Comparison of ENCODE assay signal across 23 mouse cellular contexts in the genomic region with DNA sequence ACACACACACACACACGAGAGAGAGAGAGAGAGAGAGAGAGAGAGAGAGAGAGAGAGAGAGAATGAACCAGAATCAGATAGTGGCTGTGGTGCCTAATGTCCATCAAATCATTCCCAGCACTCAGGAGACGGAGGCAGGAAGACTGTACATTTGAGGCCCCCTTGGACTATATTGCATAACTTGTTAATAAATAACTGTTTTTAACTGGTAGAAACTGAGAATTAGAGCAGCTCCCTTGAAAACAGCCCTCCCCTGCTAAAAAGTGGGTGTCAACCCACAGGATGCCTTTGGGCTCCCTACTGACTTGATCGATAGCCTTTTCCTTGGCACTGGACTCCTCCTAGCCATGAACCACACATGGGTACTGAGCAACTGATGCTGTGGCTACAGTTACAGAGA. TPM values are rescaled to one million over a fixed set of nuclear protein-coding genes. Genes with fewer than 3 reads are reported as not detected.
DNase-seq lines count a peak whose midpoint lies in the region; ATAC-seq and TF ChIP-seq lines count a peak whose summit lies in the region.
"Had no signal": no experiment of that assay in that cellular context is flagged by ENCODE, and none has a peak within 500 bp of the region (broad histone marks: within the 10 kb centered on the region; RNA-seq: fewer than 3 reads in every experiment).

No protein-coding gene starts in this region.

- H3K4me2 ChIP-seq in intestine, postnatal 0 days (replicated peaks; ENCODE audit: low read depth) = no peak overlapping the region
- H3K4me2 ChIP-seq in liver, postnatal 0 days (ENCODE audit: low read depth, low read length) = no peak overlapping the region
- no peak overlapping the region for H3K4me2 ChIP-seq in midbrain, embryonic 11.5 days
- H3K4me2 ChIP-seq: heart, embryonic 11.5 days; limb, embryonic 12.5 days; lung, embryonic 15.5 days had no signal

- no peak for TF ChIP-seq CTCF in MEL (IDR thresholded peaks at IDR 0.05 in 2 of 3, conservative IDR thresholded peaks at IDR 0.05 in 1 of 3; ENCODE audit: control insufficient read depth in 1 of 3, insufficient read depth in 1 of 3, low read depth in 2 of 3, low read length in 3 of 3, poor library complexity in 1 of 3, severe bottlenecking in 1 of 3)
- TF ChIP-seq CTCF in intestine, postnatal 0 days (IDR thresholded peaks at IDR 0.05; ENCODE audit: low read depth) = no peak
- no peak for TF ChIP-seq CTCF in liver, postnatal 0 days (IDR thresholded peaks at IDR 0.05; ENCODE audit: low read depth)

- peaks cover 5 to 30% of the 10 kb centered on the region in 2 experiments for H3K4me1 ChIP-seq in MEL (ENCODE audit: control insufficient read depth in 1 of 2, insufficient read depth in 2 of 2, low read length in 2 of 2)
- H3K4me1 ChIP-seq in intestine, postnatal 0 days (replicated peaks; ENCODE audit: control insufficient read depth, insufficient read depth, low read length) = no peaks in the 10 kb centered on the region
- no peaks in the 10 kb centered on the region for H3K4me1 ChIP-seq in liver, postnatal 0 days (ENCODE audit: insufficient read depth)
- H3K4me1 ChIP-seq in midbrain, embryonic 11.5 days (ENCODE audit: control insufficient read depth, insufficient read depth, low read length) = no peaks in the 10 kb centered on the region
- H3K4me1 ChIP-seq: forebrain, embryonic 10.5 days had no signal

- peak; percentile 52 for DNase-seq in kidney, adult 9 months
- DNase-seq in kidney, postnatal 10 days = no peak
- DNase-seq in MEL (ENCODE audit: low read depth, low spot score) = no peak
- no peak for DNase-seq in liver, postnatal 0 days
- DNase-seq in midbrain, embryonic 11.5 days (ENCODE audit: low spot score, missing footprints) = no peak
- DNase-seq in cerebellum, adult 9-11 months = no peak
- DNase-seq: adrenal gland, adult 2 months; cerebellum, adult 11 months; cerebellum, postnatal 14 days; gastrocnemius, postnatal 10 days; heart, adult 11 months; lung, postnatal 4 days; right cerebral cortex, postnatal 4 days; thymus, adult 2 months had no signal

- H3K9me3 ChIP-seq in MEL (replicated peaks; ENCODE audit: insufficient read depth, low read length) = no peaks in the 10 kb centered on the region
- no peaks in the 10 kb centered on the region for H3K9me3 ChIP-seq in intestine, postnatal 0 days (ENCODE audit: control insufficient read depth)
- H3K9me3 ChIP-seq in liver, postnatal 0 days (ENCODE audit: low read length) = no peaks in the 10 kb centered on the region
- no peaks in the 10 kb centered on the region for H3K9me3 ChIP-seq in midbrain, embryonic 11.5 days (ENCODE audit: control insufficient read depth, low read length)
- H3K9me3 ChIP-seq: forebrain, embryonic 10.5 days; limb, embryonic 12.5 days; lung, embryonic 15.5 days had no signal

- no peak for TF ChIP-seq RAD21 in MEL (IDR thresholded peaks at IDR 0.05; ENCODE audit: low read depth, low read length)

- H3K36me3 ChIP-seq in MEL (ENCODE audit: control insufficient read depth in 1 of 2, insufficient read depth in 2 of 2, low read length in 2 of 2) = peaks cover 0 to 18% of the 10 kb centered on the region in 2 experiments; a peak in 2 of 4 replicates
- H3K36me3 ChIP-seq in intestine, postnatal 0 days (ENCODE audit: control insufficient read depth, insufficient read depth) = no peaks in the 10 kb centered on the region
- no peaks in the 10 kb centered on the region for H3K36me3 ChIP-seq in liver, postnatal 0 days (replicated peaks; ENCODE audit: insufficient read depth, low read length)
- no peaks in the 10 kb centered on the region for H3K36me3 ChIP-seq in midbrain, embryonic 11.5 days (ENCODE audit: control insufficient read depth, insufficient read depth, low read length)
- H3K36me3 ChIP-seq: forebrain, embryonic 10.5 days; limb, embryonic 12.5 days; lung, embryonic 15.5 days had no signal

- peak; percentile 49 for ATAC-seq in intestine, postnatal 0 days
- peak; percentile 56; the same call in 1 of the 2 replicates for ATAC-seq in liver, postnatal 0 days
- no peak for ATAC-seq in midbrain, embryonic 11.5 days (ENCODE audit: low FRiP score)
- ATAC-seq: forebrain, embryonic 16.5 days; hindbrain, embryonic 16.5 days; midbrain, embryonic 16.5 days had no signal

- H3K4me3 ChIP-seq in MEL (ENCODE audit: control insufficient read depth in 1 of 2, insufficient read depth in 1 of 2, low read depth in 2 of 2, low read length in 2 of 2) = no peak overlapping the region
- no peak overlapping the region for H3K4me3 ChIP-seq in intestine, postnatal 0 days (ENCODE audit: low read depth, low read length)
- H3K4me3 ChIP-seq in liver, postnatal 0 days (ENCODE audit: low read depth, low read length) = no peak overlapping the region
- no peak overlapping the region for H3K4me3 ChIP-seq in midbrain, embryonic 11.5 days (ENCODE audit: low read depth, low read length)
- H3K4me3 ChIP-seq: forebrain, embryonic 10.5 days; layer of hippocampus, adult 2 months; limb, embryonic 12.5 days; lung, embryonic 15.5 days had no signal

- H3K79me2 ChIP-seq in MEL (ENCODE audit: control insufficient read depth, insufficient read depth, low read length, poor library complexity) = no peaks in the 10 kb centered on the region

- H3K27ac ChIP-seq in MEL (ENCODE audit: control insufficient read depth, low read depth, low read length) = no peak overlapping the region
- H3K27ac ChIP-seq in intestine, postnatal 0 days (ENCODE audit: low read depth, low read length) = no peak overlapping the region
- H3K27ac ChIP-seq in liver, postnatal 0 days (ENCODE audit: low read depth) = no peak overlapping the region
- H3K27ac ChIP-seq in midbrain, embryonic 11.5 days (ENCODE audit: low read depth, low read length) = no peak overlapping the region
- H3K27ac ChIP-seq: forebrain, embryonic 10.5 days; layer of hippocampus, adult 2 months; limb, embryonic 12.5 days; lung, embryonic 15.5 days had no signal

- no peak for TF ChIP-seq EP300 in MEL (IDR thresholded peaks at IDR 0.05; ENCODE audit: low read depth in 1 of 2, low read length in 2 of 2)
- no peak for TF ChIP-seq EP300 in liver, postnatal 0 days (IDR thresholded peaks at IDR 0.05; ENCODE audit: low read depth)

- TF ChIP-seq POLR2A in MEL (IDR thresholded peaks at IDR 0.05; ENCODE audit: control insufficient read depth in 1 of 2, insufficient read depth in 1 of 2, low read depth in 1 of 2, low read length in 2 of 2, poor library complexity in 1 of 2) = no peak

- 25% methylated on average over 3 of the region's 3 CpGs for WGBS in intestine, postnatal 0 days
- WGBS in liver, postnatal 0 days (ENCODE audit: insufficient replicate concordance) = 63% methylated on average over 2 of the region's 3 CpGs
- WGBS in midbrain, embryonic 11.5 days = 90% methylated on average over 2 of the region's 3 CpGs

- no peaks in the 10 kb centered on the region for H3K27me3 ChIP-seq in MEL (ENCODE audit: control insufficient read depth in 1 of 2, insufficient read depth in 2 of 2, low read length in 2 of 2)
- H3K27me3 ChIP-seq in intestine, postnatal 0 days (replicated peaks; ENCODE audit: control insufficient read depth, insufficient read depth, low read length) = no peaks in the 10 kb centered on the region
- H3K27me3 ChIP-seq in liver, postnatal 0 days (ENCODE audit: insufficient read depth, low read length) = no peaks in the 10 kb centered on the region
- no peaks in the 10 kb centered on the region for H3K27me3 ChIP-seq in midbrain, embryonic 11.5 days (ENCODE audit: control insufficient read depth, insufficient read depth, low read length)
- H3K27me3 ChIP-seq: limb, embryonic 12.5 days; lung, embryonic 15.5 days had no signal

- H3K9ac ChIP-seq in MEL (ENCODE audit: control insufficient read depth, low read depth, low read length, poor library complexity, severe bottlenecking) = no peak overlapping the region
- no peak overlapping the region for H3K9ac ChIP-seq in intestine, postnatal 0 days (ENCODE audit: low read depth, low read length)
- no peak overlapping the region for H3K9ac ChIP-seq in liver, postnatal 0 days (replicated peaks)
- H3K9ac ChIP-seq in midbrain, embryonic 11.5 days (ENCODE audit: low read length) = no peak overlapping the region
- H3K9ac ChIP-seq: limb, embryonic 12.5 days; lung, embryonic 15.5 days had no signal

TF ChIP-seq in MEL, 35 proteins besides CTCF, POLR2A, EP300 and RAD21:
- TF ChIP-seq ZMIZ1 (IDR thresholded peaks at IDR 0.05; ENCODE audit: low read depth, low read length) (no peak), MYB (IDR thresholded peaks at IDR 0.05; ENCODE audit: low read depth, low read length) (no peak), JUND (IDR thresholded peaks at IDR 0.05; ENCODE audit: low read depth, low read length) (0 out of 2 replicates have a peak, but pooled peaks have one; percentile 27)

RNA-seq across cellular contexts. Expression of gene Anxa4, which starts 11.0 kb away (rescaled TPM):
- 30.4 and 31.1 TPM in 2 replicates for total RNA-seq in MEL (2012; rRNA removed)
- 100 to 1,000 TPM in 1 of 2 experiments, 10 to 100 TPM in 1; 53.6 to 176 TPM for polyA plus RNA-seq in MEL (2012; ENCODE audit: insufficient read depth in 1 of 2, insufficient read length in 2 of 2, low read depth in 1 of 2, low replicate concordance in 2 of 2, missing spikeins in 1 of 2)
- 541 and 578 TPM in 2 replicates for polyA plus RNA-seq in intestine, postnatal 0 days (2015; fragmentation: Nextera tagmentation; extraction: Ambion mirVana)
- 32.5 and 32.7 TPM in 2 replicates for polyA plus RNA-seq in liver, postnatal 0 days (2015; fragmentation: Nextera tagmentation; extraction: Ambion mirVana)
- 5.4 and 7.0 TPM in 2 replicates for polyA plus RNA-seq in midbrain, embryonic 11.5 days (2014; fragmentation: Nextera tagmentation; extraction: Ambion mirVana)

RNA-seq across cellular contexts. Expression of gene Gmcl1, which starts 49.2 kb away (rescaled TPM):
- total RNA-seq in MEL (2012; rRNA removed) = 15.9 TPM in 2 replicates
- 10 to 100 TPM; 21.5 to 67.0 TPM for polyA plus RNA-seq in MEL (2012; ENCODE audit: insufficient read depth in 1 of 2, insufficient read length in 2 of 2, low read depth in 1 of 2, low replicate concordance in 2 of 2, missing spikeins in 1 of 2)
- 16.1 and 16.7 TPM in 2 replicates for polyA plus RNA-seq in intestine, postnatal 0 days (2015; fragmentation: Nextera tagmentation; extraction: Ambion mirVana)
- polyA plus RNA-seq in liver, postnatal 0 days (2015; fragmentation: Nextera tagmentation; extraction: Ambion mirVana) = 5.0 and 6.0 TPM in 2 replicates
- 42.4 and 46.3 TPM in 2 replicates for polyA plus RNA-seq in midbrain, embryonic 11.5 days (2014; fragmentation: Nextera tagmentation; extraction: Ambion mirVana)
